Mouse (Mus musculus) kidney, adult 2 months (tissue): ENCODE measurements at regions not wholly inside any gene's neighbourhood (a gene's known extent, or its start where the extent isn't known, plus 50 kb on each side); places are given as distances from the start of the nearest gene placed in this dataset.

Experiments
- DNase-seq: peaks from one replicate; pipeline ENCODE4 v3.0.0; 2021
- H3K27ac ChIP-seq: fragments of 200-500 bp; 2 replicates; pipeline ENCODE4 v1.5.1; 2012; ENCODE audit warnings: low read depth, low read length, control low read depth, inconsistent platforms; ENCODE audit not compliant: insufficient read depth
- H3K27me3 ChIP-seq: fragments of 200-500 bp; replicated peaks from 2 replicates; pipeline ENCODE4 v1.6.1; 2012; ENCODE audit warnings: mild to moderate bottlenecking, moderate library complexity, low read length, inconsistent platforms; ENCODE audit not compliant: control insufficient read depth, insufficient read depth
- H3K36me3 ChIP-seq: fragments of 200-500 bp; 2 replicates; pipeline ENCODE4 v1.6.1; 2012; ENCODE audit warnings: mild to moderate bottlenecking, moderate library complexity, low read length, inconsistent platforms; ENCODE audit not compliant: control insufficient read depth, insufficient read depth
- H3K4me1 ChIP-seq: fragments of 200-500 bp; 2 replicates; pipeline ENCODE4 v1.6.1; 2011; ENCODE audit warnings: low read length; ENCODE audit not compliant: control insufficient read depth, insufficient read depth
- H3K4me3 ChIP-seq: fragments of 200-500 bp; 2 replicates; pipeline ENCODE4 v1.5.1; 2011; ENCODE audit warnings: mild to moderate bottlenecking, low read depth, low read length, control low read depth; ENCODE audit not compliant: insufficient read depth
- CTCF ChIP-seq: fragments of 200-500 bp; conservative IDR thresholded peaks from 2 replicates; pipeline ENCODE4 v1.5.1; 2011; ENCODE audit warnings: low read depth, mild to moderate bottlenecking, control low read depth, low read length, moderate library complexity, mixed read lengths; ENCODE audit not compliant: insufficient read depth, insufficient read length
- POLR2A ChIP-seq: fragments of 200-500 bp; IDR thresholded peaks from one replicate; pipeline ENCODE4 v1.6.1; 2011; ENCODE audit warnings: low read depth, low read length, control low read depth
- WGBS: fragments of 180-500 bp; shearing (Covaris S2); methylation state at CpG from one replicate; pipeline ENCODE4 v1.1.7; 2018; 5-methylcytosine and 5-hydroxymethylcytosine counted together

DNA sequence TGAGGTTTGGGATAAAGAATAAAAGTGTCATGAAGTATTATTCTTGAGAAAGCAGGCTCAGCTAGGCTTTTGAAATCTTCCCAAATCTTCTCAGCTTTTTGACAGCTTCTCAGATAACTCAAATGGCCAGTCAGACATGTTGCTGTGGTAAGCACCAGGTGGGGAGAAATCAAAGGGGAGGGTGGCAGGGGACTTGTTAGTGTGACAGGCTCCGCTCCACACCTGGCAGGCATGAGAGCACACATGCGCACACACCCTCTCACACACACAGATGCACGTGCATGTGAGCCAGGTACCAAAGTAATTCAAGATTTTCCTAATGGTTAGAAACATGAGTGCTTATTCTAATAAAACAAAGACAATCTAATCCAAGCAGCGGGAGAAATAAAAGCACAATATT is 236.1 kb downstream of the 1700129C05Rik start:
- Histone ChIP-seq H3K4me3 (no peak overlapping the region), H3K27ac (no peak overlapping the region), H3K4me1 (no peaks in the 10 kb centered on the region), H3K27me3 (no peaks in the 10 kb centered on the region), H3K36me3 (no peaks in the 10 kb centered on the region)
- TF ChIP-seq CTCF (no peak), POLR2A (no peak)
- DNase-seq: no peak
- WGBS: 72% methylated on average over 4 of the region's 4 CpGs

- no peak overlapping the region for H3K27ac ChIP-seq
- H3K4me1 ChIP-seq: peaks cover 4% of the 10 kb centered on the region
- 65% methylated on average over 14 of the region's 14 CpGs for WGBS
- H3K36me3 ChIP-seq: no peaks in the 10 kb centered on the region
- H3K27me3 ChIP-seq: no peaks in the 10 kb centered on the region
- H3K4me3 ChIP-seq: no peak overlapping the region
- peak; percentile 32 for DNase-seq
- TF ChIP-seq CTCF (no peak), POLR2A (no peak)
Observed at GRCm38 (mm10) chr14:58868176-58868949, 274.3 kb downstream of the 1700129C05Rik start.

DNA sequence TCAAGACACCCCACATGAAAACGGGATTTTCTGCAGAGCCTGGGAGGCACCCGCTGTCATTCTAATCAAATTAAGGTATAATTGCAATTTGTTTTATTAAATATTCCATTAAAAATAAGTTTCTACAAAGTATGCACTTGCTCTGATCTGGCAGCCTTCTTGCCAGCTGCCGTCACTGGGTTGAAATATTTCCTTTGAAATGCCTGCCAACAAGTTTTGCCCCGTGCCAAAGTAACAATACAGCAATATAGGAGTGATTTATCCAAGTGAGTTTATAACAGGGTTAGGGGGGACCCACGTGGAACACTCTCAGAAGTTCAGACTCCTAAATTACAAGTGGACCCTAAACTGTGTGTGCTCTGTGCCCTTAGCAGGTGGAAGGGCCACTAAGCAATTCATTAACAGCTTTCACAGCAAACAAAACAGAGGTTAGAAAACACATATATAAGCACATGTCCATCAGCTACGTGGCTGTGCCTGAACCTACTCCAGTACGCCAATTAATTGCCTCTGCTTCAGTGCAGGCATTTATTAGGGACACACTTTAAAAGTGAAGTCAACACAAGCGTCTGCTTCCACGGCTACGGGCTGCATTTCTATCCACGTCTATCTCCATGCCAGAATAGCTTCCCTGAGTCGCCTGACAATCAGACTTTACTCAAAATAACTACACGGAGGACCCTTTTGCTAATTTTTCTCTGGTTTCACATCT is 275.1 kb downstream of the 1700129C05Rik start:
- WGBS: 25% methylated on average over 13 of the region's 13 CpGs
- DNase-seq: peak; percentile 14
- Histone ChIP-seq H3K4me1 (peaks cover 4% of the 10 kb centered on the region), H3K27ac (no peak overlapping the region), H3K36me3 (no peaks in the 10 kb centered on the region), H3K4me3 (0 out of 2 replicates have a peak overlapping the region, but pooled peaks have one; percentile 13), H3K27me3 (no peaks in the 10 kb centered on the region)
- no peak for TF ChIP-seq CTCF

DNA sequence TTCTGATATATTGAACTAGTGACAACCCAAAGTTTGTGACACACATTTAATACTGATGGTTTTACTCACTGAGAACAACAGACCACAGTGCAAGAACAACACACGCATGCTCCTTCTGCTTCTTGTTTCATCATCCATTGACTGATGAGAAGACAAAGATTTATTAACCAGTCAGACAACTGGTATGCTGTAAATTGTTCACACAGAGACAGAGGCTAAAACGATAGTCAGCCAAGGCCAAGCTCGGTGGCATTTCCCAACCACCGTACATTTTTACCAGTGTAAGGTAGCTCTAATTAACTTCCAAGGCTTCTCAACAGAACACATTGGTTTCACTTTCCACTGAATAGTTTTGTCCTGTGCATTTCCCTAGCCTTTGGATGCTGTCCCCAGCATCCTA is 287.8 kb downstream of the 1700129C05Rik start:
- H3K4me1 ChIP-seq: no peaks in the 10 kb centered on the region
- no peak overlapping the region for H3K4me3 ChIP-seq
- TF ChIP-seq POLR2A: no peak
- TF ChIP-seq CTCF: no peak
- H3K27ac ChIP-seq: no peak overlapping the region
- no peaks in the 10 kb centered on the region for H3K36me3 ChIP-seq
- DNase-seq: no peak
- H3K27me3 ChIP-seq: no peaks in the 10 kb centered on the region
- 29% methylated on average over 4 of the region's 4 CpGs for WGBS

DNA sequence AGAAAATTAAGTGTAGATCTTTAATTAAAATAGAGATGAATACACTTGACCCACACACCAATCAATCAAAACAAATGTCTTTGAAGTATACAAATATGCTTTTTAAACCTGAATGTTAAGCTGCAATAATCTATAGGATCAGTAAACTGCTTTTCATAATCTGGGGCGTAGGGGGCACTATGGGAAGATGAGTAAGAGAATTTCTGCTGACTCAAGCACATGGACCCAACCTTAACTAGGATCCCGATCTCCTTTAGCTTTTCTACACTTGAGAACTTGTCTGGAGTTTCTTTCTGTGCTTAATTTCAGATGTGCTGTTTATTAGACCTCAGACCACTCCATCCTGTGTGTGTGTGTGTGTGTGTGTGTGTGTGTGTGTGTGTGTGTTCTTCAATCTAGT is 298.1 kb downstream of the 1700129C05Rik start:
- Histone ChIP-seq H3K36me3 (no peaks in the 10 kb centered on the region), H3K27ac (no peak overlapping the region), H3K4me3 (no peak overlapping the region), H3K27me3 (no peaks in the 10 kb centered on the region), H3K4me1 (no peaks in the 10 kb centered on the region)
- 84% methylated on average over 2 of the region's 2 CpGs for WGBS
- TF ChIP-seq CTCF: no peak
- no peak for DNase-seq

- Histone ChIP-seq H3K4me3 (no peak overlapping the region), H3K4me1 (no peaks in the 10 kb centered on the region), H3K36me3 (no peaks in the 10 kb centered on the region), H3K27ac (no peak overlapping the region), H3K27me3 (no peaks in the 10 kb centered on the region)
- TF ChIP-seq POLR2A (no peak), CTCF (no peak)
- DNase-seq: no peak
- WGBS: 90% methylated on average over 1 of the region's 1 CpGs
Observed at GRCm38 (mm10) chr14:58842196-58842886, 300.4 kb downstream of the 1700129C05Rik start.

DNA sequence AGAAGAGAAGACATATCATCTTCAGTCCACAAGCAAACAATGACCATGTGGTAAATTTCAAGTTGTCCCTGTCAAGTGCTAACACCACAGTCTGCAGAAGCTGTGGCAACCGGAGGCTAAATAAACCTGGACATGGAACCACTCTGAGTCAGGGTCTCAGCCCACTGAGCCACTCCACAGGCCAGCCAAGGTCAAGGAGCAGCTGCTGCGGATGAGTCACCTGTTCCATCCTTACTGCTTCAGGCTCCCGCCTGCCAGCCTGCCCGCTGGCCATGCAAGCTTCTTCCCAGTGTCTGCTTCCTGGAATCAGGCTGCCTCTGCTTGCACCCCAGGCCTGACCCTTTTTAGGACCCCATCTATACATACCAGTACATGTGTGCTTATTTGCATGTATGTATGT is 319.8 kb downstream of the 1700129C05Rik start:
- H3K36me3 ChIP-seq: no peaks in the 10 kb centered on the region
- no peaks in the 10 kb centered on the region for H3K27me3 ChIP-seq
- H3K4me1 ChIP-seq: no peaks in the 10 kb centered on the region
- no peak overlapping the region for H3K4me3 ChIP-seq
- WGBS: 46% methylated on average over 4 of the region's 4 CpGs
- TF ChIP-seq POLR2A: no peak
- TF ChIP-seq CTCF: no peak
- no peak overlapping the region for H3K27ac ChIP-seq
- no peak for DNase-seq
